Mouse (Mus musculus) CD4-positive helper T cell, adult 2 months (primary cell): ENCODE data around the gene Gm12258.

ENCODE experiments used
- DNase-seq: peaks from one replicate; pipeline ENCODE4 v3.0.0-alpha.2; 2012; ENCODE audit warnings: low read depth, missing footprints, low spot score

Gene Gm12258

GRCm38 (mm10) chr11:58901080-58901479 lies 54.1 kb downstream of the Gm12258 start:
- DNase-seq = no peak

GRCm38 (mm10) chr11:58903511-58904409 lies 56.8 kb downstream of the Gm12258 start, which contains the start of gene Zfp39:
Gene Zfp39, minus strand, starts transcription at chr11:58904225.
- DNase-seq = peak; percentile 93

GRCm38 (mm10) chr11:58904410-58904718 lies 57.4 kb downstream of the Gm12258 start:
- DNase-seq = no peak

GRCm38 (mm10) chr11:58904838-58905237 lies 57.9 kb downstream of the Gm12258 start:
- peak; percentile 61 for DNase-seq
